Mouse (Mus musculus): ENCODE data around the gene Uty. TPM values are rescaled to one million over a fixed set of nuclear protein-coding genes. Genes with fewer than 3 reads are reported as not detected.

Gene Uty
- polyA plus RNA-seq, 1 experiment: 1.7 TPM

GRCm38 (mm10) chrY:1220001-1220400, 25.6 kb downstream of the Uty start:
- Histone ChIP-seq H3K27ac (ENCODE audit: control insufficient read depth, insufficient read depth, low read depth, low read length) (no peak overlapping the region), H3K4me1 (ENCODE audit: control insufficient read depth, insufficient read depth, low read length) (no peaks in the 10 kb centered on the region), H3K27me3 (ENCODE audit: control insufficient read depth, insufficient read depth, low read length) (no peaks in the 10 kb centered on the region), H3K4me3 (ENCODE audit: control insufficient read depth, low read depth, low read length) (no peak overlapping the region), H3K36me3 (ENCODE audit: control insufficient read depth, insufficient read depth, low read length) (no peaks in the 10 kb centered on the region)
- TF ChIP-seq POLR2A (IDR thresholded peaks at IDR 0.05; ENCODE audit: control insufficient read depth, low read depth, low read length) (no peak), CTCF (IDR thresholded peaks at IDR 0.05; ENCODE audit: control insufficient read depth, insufficient read depth, insufficient replicate concordance, low read depth, low read length) (no peak)

GRCm38 (mm10) chrY:1178476-1178875, 67.1 kb downstream of the Uty start:
- Histone ChIP-seq H3K27ac (ENCODE audit: control insufficient read depth, insufficient read depth, low read depth, low read length) (no peak overlapping the region), H3K36me3 (ENCODE audit: control insufficient read depth, insufficient read depth, low read length) (no peaks in the 10 kb centered on the region), H3K4me3 (ENCODE audit: control insufficient read depth, low read depth, low read length) (no peak overlapping the region), H3K4me1 (ENCODE audit: control insufficient read depth, insufficient read depth, low read length) (no peaks in the 10 kb centered on the region), H3K27me3 (ENCODE audit: control insufficient read depth, insufficient read depth, low read length) (no peaks in the 10 kb centered on the region)
- TF ChIP-seq CTCF (IDR thresholded peaks at IDR 0.05; ENCODE audit: control insufficient read depth, insufficient read depth, insufficient replicate concordance, low read depth, low read length) (no peak), POLR2A (IDR thresholded peaks at IDR 0.05; ENCODE audit: control insufficient read depth, low read depth, low read length) (no peak)

GRCm38 (mm10) chrY:1163054-1163453, 82.5 kb downstream of the Uty start:
- Histone ChIP-seq H3K4me3 (ENCODE audit: control insufficient read depth, low read depth, low read length) (no peak overlapping the region), H3K4me1 (ENCODE audit: control insufficient read depth, insufficient read depth, low read length) (no peaks in the 10 kb centered on the region), H3K36me3 (ENCODE audit: control insufficient read depth, insufficient read depth, low read length) (no peaks in the 10 kb centered on the region), H3K27me3 (ENCODE audit: control insufficient read depth, insufficient read depth, low read length) (no peaks in the 10 kb centered on the region), H3K27ac (ENCODE audit: control insufficient read depth, insufficient read depth, low read depth, low read length) (no peak overlapping the region)
- TF ChIP-seq CTCF (IDR thresholded peaks at IDR 0.05; ENCODE audit: control insufficient read depth, insufficient read depth, insufficient replicate concordance, low read depth, low read length) (no peak), POLR2A (IDR thresholded peaks at IDR 0.05; ENCODE audit: control insufficient read depth, low read depth, low read length) (no peak)

GRCm38 (mm10) chrY:1116153-1116552, 129.4 kb downstream of the Uty start:
- Histone ChIP-seq H3K4me3 (ENCODE audit: control insufficient read depth, low read depth, low read length) (no peak overlapping the region), H3K36me3 (ENCODE audit: control insufficient read depth, insufficient read depth, low read length) (no peaks in the 10 kb centered on the region), H3K27me3 (ENCODE audit: control insufficient read depth, insufficient read depth, low read length) (no peaks in the 10 kb centered on the region), H3K4me1 (ENCODE audit: control insufficient read depth, insufficient read depth, low read length) (no peaks in the 10 kb centered on the region), H3K27ac (ENCODE audit: control insufficient read depth, insufficient read depth, low read depth, low read length) (no peak overlapping the region)
- TF ChIP-seq POLR2A (IDR thresholded peaks at IDR 0.05; ENCODE audit: control insufficient read depth, low read depth, low read length): no peak
- TF ChIP-seq CTCF (IDR thresholded peaks at IDR 0.05; ENCODE audit: control insufficient read depth, insufficient read depth, insufficient replicate concordance, low read depth, low read length): no peak

GRCm38 (mm10) chrY:1114016-1114415, 131.5 kb downstream of the Uty start:
- no peaks in the 10 kb centered on the region for H3K36me3 ChIP-seq (ENCODE audit: control insufficient read depth, insufficient read depth, low read length)
- H3K27ac ChIP-seq (ENCODE audit: control insufficient read depth, insufficient read depth, low read depth, low read length): no peak overlapping the region
- no peaks in the 10 kb centered on the region for H3K27me3 ChIP-seq (ENCODE audit: control insufficient read depth, insufficient read depth, low read length)
- H3K4me1 ChIP-seq (ENCODE audit: control insufficient read depth, insufficient read depth, low read length): no peaks in the 10 kb centered on the region
- H3K4me3 ChIP-seq (ENCODE audit: control insufficient read depth, low read depth, low read length): no peak overlapping the region
- TF ChIP-seq CTCF (IDR thresholded peaks at IDR 0.05; ENCODE audit: control insufficient read depth, insufficient read depth, insufficient replicate concordance, low read depth, low read length): no peak
- no peak for TF ChIP-seq POLR2A (IDR thresholded peaks at IDR 0.05; ENCODE audit: control insufficient read depth, low read depth, low read length)

Other genes with a start within 250 kb of the Uty start
- gene Eif2s3y, start 235.2 kb downstream of the Uty start, polyA plus RNA-seq (2012; rRNA removed): 12.6 and 16.6 TPM in 2 replicates
- 0.88 and 1.7 TPM in 2 replicates for gene Ddx3y, start 40.9 kb upstream of the Uty start, polyA plus RNA-seq (2012; rRNA removed)
- 0.78 and 0.99 TPM in 2 replicates for gene Usp9y, start 214.0 kb upstream of the Uty start, polyA plus RNA-seq (2012; rRNA removed)